Mouse (Mus musculus) urinary bladder, adult 18-20 months (tissue): Measurements from ENCODE around the gene Abca1.

Experiments used
- DNase-seq, 2 experiments: peaks; one replicate each; pipeline ENCODE4 v3.0.0; 2022; ENCODE audit warnings: low spot score in 2 of 2, mixed read lengths in 2 of 2

Gene Abca1

GRCm38 (mm10) chr4:53121516-53122227 is 38.0 kb downstream of the Abca1 start:
- DNase-seq = peak in 1 of 2 experiments; percentile 39

- no peak for DNase-seq
Observed at GRCm38 (mm10) chr4:53121084-53121483, 38.6 kb downstream of the Abca1 start.

- DNase-seq = no peak
Observed at GRCm38 (mm10) chr4:53120038-53120685, 39.5 kb downstream of the Abca1 start.

- DNase-seq = no peak
Observed at GRCm38 (mm10) chr4:53118643-53119042, 41.1 kb downstream of the Abca1 start.

GRCm38 (mm10) chr4:53117610-53118009 is 42.1 kb downstream of the Abca1 start:
- DNase-seq = no peak

GRCm38 (mm10) chr4:53117076-53117475 is 42.6 kb downstream of the Abca1 start:
- DNase-seq = no peak

GRCm38 (mm10) chr4:53115866-53116265 is 43.8 kb downstream of the Abca1 start:
- DNase-seq = peak in 1 of 2 experiments; percentile 37

- DNase-seq = peak in 1 of 2 experiments; percentile 49
Observed at GRCm38 (mm10) chr4:53115410-53115809, 44.3 kb downstream of the Abca1 start.

- peak in 1 of 2 experiments; percentile 34 for DNase-seq
Observed at GRCm38 (mm10) chr4:53111919-53112355, 47.8 kb downstream of the Abca1 start.

- no peak for DNase-seq
Observed at GRCm38 (mm10) chr4:53110356-53110755, 49.3 kb downstream of the Abca1 start.

- DNase-seq = no peak
Observed at GRCm38 (mm10) chr4:53109381-53109928, 50.2 kb downstream of the Abca1 start.

- peak in 1 of 2 experiments; percentile 48 for DNase-seq
Observed at GRCm38 (mm10) chr4:53108194-53108593, 51.5 kb downstream of the Abca1 start.

GRCm38 (mm10) chr4:53106732-53107131 is 53.0 kb downstream of the Abca1 start:
- DNase-seq = no peak

GRCm38 (mm10) chr4:53106071-53106470 is 53.6 kb downstream of the Abca1 start:
- DNase-seq = no peak

GRCm38 (mm10) chr4:53104634-53105033 is 55.1 kb downstream of the Abca1 start:
- DNase-seq = no peak

- no peak for DNase-seq
Observed at GRCm38 (mm10) chr4:53102529-53102928, 57.2 kb downstream of the Abca1 start.

- no peak for DNase-seq
Observed at GRCm38 (mm10) chr4:53101306-53101705, 58.4 kb downstream of the Abca1 start.

- no peak for DNase-seq
Observed at GRCm38 (mm10) chr4:53100492-53100891, 59.2 kb downstream of the Abca1 start.

- DNase-seq = no peak
Observed at GRCm38 (mm10) chr4:53094850-53095249, 64.8 kb downstream of the Abca1 start.

- no peak for DNase-seq
Observed at GRCm38 (mm10) chr4:53094331-53094730, 65.4 kb downstream of the Abca1 start.

GRCm38 (mm10) chr4:53093615-53094014 is 66.1 kb downstream of the Abca1 start:
- no peak for DNase-seq

- no peak for DNase-seq
Observed at GRCm38 (mm10) chr4:53089641-53090040, 70.1 kb downstream of the Abca1 start.

- DNase-seq = no peak
Observed at GRCm38 (mm10) chr4:53088999-53089398, 70.7 kb downstream of the Abca1 start.
